Mouse (Mus musculus) neutrophil, adult 5-6 weeks (primary cell): ENCODE results near the gene Nt5e. TPM values are rescaled to one million over a fixed set of nuclear protein-coding genes. Genes with fewer than 3 reads are reported as not detected.

ENCODE experiments used
- ATAC-seq: fragments of 151-379, 151-347 bp; 2 replicates; pipeline ENCODE4 v1.8.0; 2017; ENCODE audit warnings: mild to moderate bottlenecking, moderate TSS enrichment; ENCODE audit not compliant: insufficient number of reproducible peaks, poor library complexity, low FRiP score, severe bottlenecking; ENCODE audit errors: extremely low read depth
- total RNA-seq: library from RNA; stranded (forward); fragments of 200-1000 nt; gene quantifications from 2 replicates; pipeline ENCODE4 v1.2.3, GENCODE M21; 2017

Gene Nt5e
- total RNA-seq, 1 experiment from 2014 or later, result 14.9 TPM

DNA sequence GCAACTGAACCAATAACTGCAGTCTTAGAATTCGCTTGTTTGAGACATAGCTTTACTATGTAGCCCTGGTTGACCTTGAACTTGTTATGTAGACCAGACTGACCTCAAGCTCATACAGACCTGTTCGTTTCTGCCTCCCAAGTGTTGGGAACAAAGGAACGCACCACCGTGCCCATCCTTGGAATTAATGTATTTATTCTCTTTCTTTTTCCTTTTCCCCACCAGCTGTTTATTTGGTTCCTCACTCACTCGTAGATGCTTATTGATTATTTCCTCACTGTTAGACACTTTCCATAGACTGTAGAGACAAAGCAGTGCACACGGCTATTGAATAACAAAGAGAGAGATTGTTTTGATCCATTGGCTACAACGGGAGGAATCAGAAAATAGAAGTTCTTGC lies 15.2 kb downstream of the Nt5e start:
- ATAC-seq, result no peak

GRCm38 (mm10) chr9:88342701-88343100 lies 15.7 kb downstream of the Nt5e start:
- no peak for ATAC-seq

GRCm38 (mm10) chr9:88344424-88344823 lies 17.4 kb downstream of the Nt5e start:
- ATAC-seq, result no peak

GRCm38 (mm10) chr9:88346857-88347256 lies 19.9 kb downstream of the Nt5e start:
- ATAC-seq, result no peak

GRCm38 (mm10) chr9:88348623-88349022 lies 21.6 kb downstream of the Nt5e start:
- ATAC-seq, result peak; percentile 66

GRCm38 (mm10) chr9:88350317-88350716 lies 23.3 kb downstream of the Nt5e start:
- no peak for ATAC-seq

GRCm38 (mm10) chr9:88351163-88351562 lies 24.2 kb downstream of the Nt5e start:
- ATAC-seq, result no peak

GRCm38 (mm10) chr9:88352741-88353140 lies 25.7 kb downstream of the Nt5e start:
- no peak for ATAC-seq

- no peak for ATAC-seq
These were observed 26.5 kb downstream of the Nt5e start for GRCm38 (mm10) chr9:88353459-88353858.

- no peak for ATAC-seq
These were observed 30.2 kb downstream of the Nt5e start for GRCm38 (mm10) chr9:88357173-88357572.

GRCm38 (mm10) chr9:88359140-88359539 lies 32.1 kb downstream of the Nt5e start:
- no peak for ATAC-seq

DNA sequence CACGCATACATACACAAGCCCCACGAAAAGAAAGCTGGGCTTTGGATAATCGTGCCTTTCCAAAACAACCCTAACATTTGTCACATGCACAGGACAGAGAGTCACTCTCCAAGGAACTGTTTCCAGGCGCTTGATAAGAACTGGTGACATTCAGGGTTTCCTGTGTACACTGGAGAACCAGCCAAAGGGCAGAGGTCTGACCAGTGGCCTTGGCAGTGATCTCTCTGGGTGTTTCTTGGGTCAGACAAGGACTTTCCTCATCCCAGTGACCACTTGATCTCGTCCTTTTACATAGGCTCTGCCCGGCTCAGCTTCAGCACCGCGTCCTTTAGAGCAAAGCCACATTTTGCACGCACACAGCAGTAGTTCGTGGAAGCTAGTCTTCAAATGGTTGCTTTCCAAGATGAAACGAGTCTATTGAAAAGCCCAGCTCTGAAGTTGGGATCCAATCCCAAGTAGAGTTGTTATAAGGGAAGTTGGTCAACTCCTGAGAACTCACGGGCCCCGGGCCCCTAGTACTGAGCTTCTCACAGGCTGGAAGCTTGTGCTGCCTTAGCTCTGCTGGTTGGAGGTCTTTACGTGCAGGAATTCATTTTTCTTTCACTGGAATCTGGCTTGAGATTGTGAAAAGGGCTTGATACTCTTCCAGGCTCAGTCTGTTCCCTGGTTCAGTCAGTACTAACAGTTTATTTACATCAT lies 34.4 kb downstream of the Nt5e start:
- no peak for ATAC-seq

- ATAC-seq, result no peak
These were observed 35.3 kb downstream of the Nt5e start for GRCm38 (mm10) chr9:88362055-88362850.

DNA sequence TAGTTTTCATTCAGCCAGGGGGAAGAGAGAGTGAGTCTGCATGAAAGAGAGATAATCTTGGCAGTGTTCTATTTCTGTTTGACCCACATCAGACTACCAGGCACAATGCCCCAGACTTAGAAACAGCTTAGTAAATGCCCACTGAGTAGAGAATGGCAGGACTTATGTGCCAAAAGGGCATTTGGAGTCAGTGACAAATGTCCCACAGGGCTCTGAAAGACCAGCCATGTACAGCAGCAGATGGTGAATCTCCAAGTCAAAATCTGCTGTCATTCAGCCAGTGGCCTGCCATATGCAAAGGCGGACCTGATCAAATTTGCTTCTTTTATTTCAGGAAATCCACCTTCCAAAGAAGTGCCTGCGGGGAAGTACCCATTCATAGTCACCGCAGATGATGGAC lies 36.1 kb downstream of the Nt5e start:
- no peak for ATAC-seq

GRCm38 (mm10) chr9:88366308-88366707 lies 39.3 kb downstream of the Nt5e start:
- ATAC-seq, result 0 out of 2 replicates have a peak, but pooled peaks have one; percentile 30

GRCm38 (mm10) chr9:88366819-88367218 lies 39.8 kb downstream of the Nt5e start:
- ATAC-seq, result no peak

DNA sequence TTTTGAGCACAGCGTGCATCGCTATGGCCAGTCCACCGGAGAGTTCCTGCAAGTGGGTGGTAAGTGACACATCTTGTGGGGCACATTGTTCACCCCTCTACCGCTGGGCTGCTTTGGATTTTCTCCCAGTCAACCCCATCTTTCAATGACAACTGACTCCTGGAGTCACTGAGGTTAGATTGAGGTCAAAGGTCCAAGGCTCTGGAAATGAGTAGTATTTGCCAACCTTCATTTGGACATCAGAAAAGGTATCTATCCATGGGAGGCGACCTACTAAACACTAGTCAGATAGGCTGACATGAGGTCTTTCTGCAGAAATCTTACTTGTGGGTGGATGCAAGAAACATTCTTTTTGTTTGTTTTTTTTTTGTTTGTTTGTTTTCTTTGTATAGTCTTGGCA lies 40.3 kb downstream of the Nt5e start:
- no peak for ATAC-seq

GRCm38 (mm10) chr9:88367751-88368150 lies 40.8 kb downstream of the Nt5e start:
- ATAC-seq, result no peak

GRCm38 (mm10) chr9:88368476-88368875 lies 41.5 kb downstream of the Nt5e start:
- ATAC-seq, result no peak

- ATAC-seq, result no peak
These were observed 42.7 kb downstream of the Nt5e start for GRCm38 (mm10) chr9:88369666-88370065.
